Mouse (Mus musculus) hindbrain, postnatal 0 days (tissue): ENCODE measurements around the gene Phf13. TPM values are rescaled to one million over a fixed set of nuclear protein-coding genes. Genes with fewer than 3 reads are reported as not detected.
A peak's percentile ranks its signal among the peaks of the same experiment; 100 is the strongest.

Experiments used
- ATAC-seq: fragments of 200-750 bp; cut with Nextera tagmentation; 2 replicates; pipeline ENCODE4 v1.8.0; 2017; ENCODE audit warnings: mild to moderate bottlenecking, moderate TSS enrichment, moderate library complexity
- DNase-seq: peaks from one replicate; pipeline ENCODE4 v3.0.0-alpha.2; 2015; ENCODE audit warnings: low spot score
- H3K27ac ChIP-seq: fragments of 300-500 bp; sonication (generic); 2 replicates; pipeline ENCODE4 v1.5.1; 2014; ENCODE audit warnings: mild to moderate bottlenecking
- H3K27me3 ChIP-seq: fragments of 300-500 bp; sonication (generic); 2 replicates; pipeline ENCODE4 v1.6.1; 2014; ENCODE audit warnings: low read length, mixed read lengths; ENCODE audit not compliant: insufficient read depth
- H3K36me3 ChIP-seq: fragments of 300-500 bp; sonication (generic); 2 replicates; pipeline ENCODE4 v1.6.1; 2014; ENCODE audit warnings: low read length, mixed read lengths; ENCODE audit not compliant: insufficient read depth
- H3K4me1 ChIP-seq: fragments of 300-500 bp; sonication (generic); 2 replicates; pipeline ENCODE4 v1.6.1; 2014; ENCODE audit warnings: antibody characterized with exemption, low read length, mixed read lengths; ENCODE audit not compliant: insufficient read depth
- H3K4me2 ChIP-seq: fragments of 300-500 bp; sonication (generic); 2 replicates; pipeline ENCODE4 v1.6.1; 2014; ENCODE audit warnings: low read depth, mild to moderate bottlenecking, low read length, moderate library complexity, mixed read lengths
- H3K4me3 ChIP-seq: fragments of 300-500 bp; sonication (generic); 2 replicates; pipeline ENCODE4 v1.5.1; 2014; ENCODE audit warnings: low read length
- H3K9ac ChIP-seq: fragments of 300-500 bp; sonication (generic); replicated peaks from 2 replicates; pipeline ENCODE4 v1.6.1; 2014; ENCODE audit warnings: mild to moderate bottlenecking, low read length, moderate library complexity, mixed read lengths
- H3K9me3 ChIP-seq: fragments of 300-500 bp; sonication (generic); 2 replicates; pipeline ENCODE4 v1.6.1; 2016; ENCODE audit warnings: low read length, mixed read lengths
- CTCF ChIP-seq: IDR thresholded peaks from 2 replicates; pipeline ENCODE4 v1.5.1; 2016; ENCODE audit warnings: antibody characterized with exemption, control low read depth, low read depth
- WGBS: fragments of 180-500 bp; shearing (Covaris S2); extraction: QIAGEN DNeasy Blood & Tissue Kit; methylation state at CpG from one replicate; pipeline ENCODE4 v1.1.7; 2014; 5-methylcytosine and 5-hydroxymethylcytosine counted together
- polyA plus RNA-seq: library from polyadenylated mRNA; unstranded; fragments of >200 nt; fragmentation: Nextera tagmentation; extraction: Ambion mirVana; gene quantifications from 2 replicates; pipeline ENCODE4 v1.2.1, GENCODE M21; 2015
- total RNA-seq: library from RNA; depleted of rRNA; stranded (reverse); fragments of >200 nt; gene quantifications from 2 replicates; pipeline ENCODE4 v1.2.3, GENCODE M21; 2014

The Phf13 gene
- total and polyA plus RNA-seq, 2 experiments from 2014 or later = 14.6 to 20.8 TPM

DNA sequence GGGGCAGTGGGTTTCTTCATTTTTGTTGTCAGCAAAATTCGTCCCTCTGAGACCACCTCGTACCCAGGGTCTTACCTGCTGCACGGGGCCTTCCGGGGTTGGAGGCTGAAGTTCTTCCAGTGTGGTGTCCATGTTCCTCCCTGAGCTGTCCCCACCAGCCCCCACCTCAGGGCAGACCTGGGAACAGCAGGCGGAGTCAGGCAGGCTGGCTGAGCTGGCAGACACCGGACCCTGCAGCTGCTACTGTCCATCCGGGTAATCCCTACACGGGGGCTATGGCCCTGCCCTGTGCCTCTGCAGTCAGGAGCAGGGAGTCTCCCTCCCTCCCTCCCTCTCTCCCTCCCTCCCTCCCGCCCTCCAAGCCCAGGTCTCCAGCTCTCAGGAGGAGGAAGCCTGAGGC, 12.5 kb downstream of the Phf13 start:
- Histone ChIP-seq H3K27me3 (no peaks in the 10 kb centered on the region), H3K4me3 (no peak overlapping the region), H3K9me3 (no peaks in the 10 kb centered on the region), H3K4me2 (no peak overlapping the region), H3K9ac (no peak overlapping the region), H3K4me1 (peaks cover 11% of the 10 kb centered on the region), H3K27ac (no peak overlapping the region), H3K36me3 (peaks cover 10% of the 10 kb centered on the region; the same call in 1 of the 2 replicates)
- DNase-seq (peak; percentile 46), ATAC-seq (peak; percentile 48)
- 44% methylated on average over 8 of the region's 9 CpGs for WGBS
- TF ChIP-seq CTCF = no peak

GRCm38 (mm10) chr4:151983043-151983442, 13.0 kb downstream of the Phf13 start:
- no peaks in the 10 kb centered on the region for H3K9me3 ChIP-seq
- no peak overlapping the region for H3K27ac ChIP-seq
- no peak for DNase-seq
- 61% methylated on average over 17 of the region's 17 CpGs for WGBS
- no peak overlapping the region for H3K4me2 ChIP-seq
- no peak for TF ChIP-seq CTCF
- H3K9ac ChIP-seq = no peak overlapping the region
- peaks cover 10% of the 10 kb centered on the region for H3K4me1 ChIP-seq
- ATAC-seq = no peak
- H3K4me3 ChIP-seq = no peak overlapping the region
- no peaks in the 10 kb centered on the region for H3K27me3 ChIP-seq
- peaks cover 10% of the 10 kb centered on the region; the same call in 1 of the 2 replicates for H3K36me3 ChIP-seq

GRCm38 (mm10) chr4:151981363-151981762, 14.7 kb downstream of the Phf13 start:
- Histone ChIP-seq H3K27ac (0 out of 2 replicates have a peak overlapping the region, but pooled peaks have one; percentile 29), H3K9ac (no peak overlapping the region), H3K4me3 (no peak overlapping the region), H3K9me3 (no peaks in the 10 kb centered on the region), H3K4me2 (no peak overlapping the region), H3K27me3 (no peaks in the 10 kb centered on the region), H3K4me1 (no peaks in the 10 kb centered on the region), H3K36me3 (peaks cover 15% of the 10 kb centered on the region)
- ATAC-seq = peak; percentile 71
- peak; percentile 99 for TF ChIP-seq CTCF
- DNase-seq = peak; percentile 87
- WGBS = 11% methylated on average over 5 of the region's 5 CpGs

DNA sequence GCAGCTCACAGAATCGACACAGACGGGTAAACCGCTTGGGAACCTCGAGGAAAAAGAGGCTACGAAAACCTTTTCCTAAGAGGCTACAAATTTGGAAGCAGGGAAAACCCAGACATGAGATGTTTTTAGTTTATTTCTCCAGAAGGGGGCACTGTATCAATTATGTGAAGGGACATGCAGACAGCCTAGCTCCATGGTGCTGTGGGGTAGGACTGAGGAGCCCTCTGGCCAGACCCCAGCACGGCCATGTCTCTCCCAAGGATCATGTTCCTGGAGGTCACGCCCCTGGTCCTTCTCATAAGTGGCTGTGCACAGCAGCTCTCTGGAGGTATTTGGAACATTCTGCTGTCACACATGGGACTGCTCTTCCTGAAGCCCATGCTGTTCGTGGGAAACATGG, 15.4 kb downstream of the Phf13 start:
- Histone ChIP-seq H3K9me3 (no peaks in the 10 kb centered on the region), H3K4me1 (no peaks in the 10 kb centered on the region), H3K36me3 (peaks cover 15% of the 10 kb centered on the region), H3K4me3 (no peak overlapping the region), H3K9ac (no peak overlapping the region), H3K27me3 (no peaks in the 10 kb centered on the region), H3K27ac (no peak overlapping the region), H3K4me2 (no peak overlapping the region)
- ATAC-seq (no peak), DNase-seq (peak; percentile 56)
- 73% methylated on average over 8 of the region's 8 CpGs for WGBS
- peak; percentile 41 for TF ChIP-seq CTCF

GRCm38 (mm10) chr4:151977748-151978147, 18.3 kb downstream of the Phf13 start:
- H3K36me3 ChIP-seq = peaks cover 25% of the 10 kb centered on the region
- peak; percentile 94 for TF ChIP-seq CTCF
- no peak overlapping the region for H3K4me2 ChIP-seq
- H3K4me3 ChIP-seq = no peak overlapping the region
- DNase-seq (peak; percentile 92), ATAC-seq (peak; percentile 10; the same call in 1 of the 2 replicates)
- WGBS = 43% methylated on average over 10 of the region's 10 CpGs
- no peaks in the 10 kb centered on the region for H3K27me3 ChIP-seq
- H3K27ac ChIP-seq = peak overlapping the region; percentile 54
- no peaks in the 10 kb centered on the region for H3K9me3 ChIP-seq
- H3K9ac ChIP-seq = no peak overlapping the region
- no peaks in the 10 kb centered on the region for H3K4me1 ChIP-seq

GRCm38 (mm10) chr4:151975441-151975840, 20.6 kb downstream of the Phf13 start:
- no peak overlapping the region for H3K4me2 ChIP-seq
- no peaks in the 10 kb centered on the region for H3K4me1 ChIP-seq
- no peak overlapping the region for H3K9ac ChIP-seq
- H3K36me3 ChIP-seq = peaks cover 25% of the 10 kb centered on the region
- DNase-seq = peak; percentile 74
- no peaks in the 10 kb centered on the region for H3K9me3 ChIP-seq
- TF ChIP-seq CTCF = peak; percentile 80
- no peak overlapping the region for H3K27ac ChIP-seq
- 95% methylated on average over 3 of the region's 3 CpGs for WGBS
- no peak overlapping the region for H3K4me3 ChIP-seq
- ATAC-seq = no peak
- H3K27me3 ChIP-seq = no peaks in the 10 kb centered on the region

GRCm38 (mm10) chr4:151972221-151972967, 23.7 kb downstream of the Phf13 start:
- peak; percentile 78 for DNase-seq

More at GRCm38 (mm10) chr4:151972221-151972967, 23.7 kb downstream of the Phf13 start:
- no peak overlapping the region for H3K9ac ChIP-seq
- H3K4me1 ChIP-seq = no peaks in the 10 kb centered on the region
- no peak for ATAC-seq
- H3K9me3 ChIP-seq = no peaks in the 10 kb centered on the region
- no peaks in the 10 kb centered on the region for H3K27me3 ChIP-seq
- H3K36me3 ChIP-seq = peaks cover 20% of the 10 kb centered on the region
- H3K4me2 ChIP-seq = no peak overlapping the region
- H3K27ac ChIP-seq = no peak overlapping the region
- 60% methylated on average over 10 of the region's 10 CpGs for WGBS
- no peak overlapping the region for H3K4me3 ChIP-seq
- peak; percentile 81 for TF ChIP-seq CTCF
